Mouse (Mus musculus): ENCODE data around the gene Egfem1. TPM values are rescaled to one million over a fixed set of nuclear protein-coding genes. Genes with fewer than 3 reads are reported as not detected.

Egfem1 gene
- 1.4 TPM in 2 replicates for polyA plus RNA-seq (2015; fragmentation: Nextera tagmentation; extraction: Ambion mirVana)

- no peaks in the 10 kb centered on the region for H3K36me3 ChIP-seq (ENCODE audit: insufficient read depth, low read length)
- no peak; the same call in 1 of the 2 replicates for ATAC-seq (ENCODE audit: low FRiP score, low TSS enrichment)
- H3K27ac ChIP-seq (ENCODE audit: low read length), result no peak within 1 kb of the TSS
- H3K9me3 ChIP-seq (ENCODE audit: low read length), result no peaks in the 10 kb centered on the region
- H3K4me3 ChIP-seq (ENCODE audit: low read length), result peak within 1 kb of the TSS; percentile 53
- H3K4me1 ChIP-seq (ENCODE audit: insufficient read depth, low read length), result peaks cover 10% of the 10 kb centered on the region; the same call in 1 of the 2 replicates
- no peak within 1 kb of the TSS; the same call in 1 of the 2 replicates for H3K9ac ChIP-seq (replicated peaks; ENCODE audit: low read length)
- H3K4me2 ChIP-seq (replicated peaks; ENCODE audit: low read depth, low read length), result peak within 1 kb of the TSS; percentile 91
- 8% methylated on average over 12 of the region's 12 CpGs for WGBS
- H3K27me3 ChIP-seq (ENCODE audit: insufficient read depth, low read length), result peaks cover 51% of the 10 kb centered on the region
Observed at GRCm38 (mm10) chr3:29081952-29082295, at the start of gene Egfem1. TSS of gene Egfem1 (plus strand) at chr3:29082023.

DNA sequence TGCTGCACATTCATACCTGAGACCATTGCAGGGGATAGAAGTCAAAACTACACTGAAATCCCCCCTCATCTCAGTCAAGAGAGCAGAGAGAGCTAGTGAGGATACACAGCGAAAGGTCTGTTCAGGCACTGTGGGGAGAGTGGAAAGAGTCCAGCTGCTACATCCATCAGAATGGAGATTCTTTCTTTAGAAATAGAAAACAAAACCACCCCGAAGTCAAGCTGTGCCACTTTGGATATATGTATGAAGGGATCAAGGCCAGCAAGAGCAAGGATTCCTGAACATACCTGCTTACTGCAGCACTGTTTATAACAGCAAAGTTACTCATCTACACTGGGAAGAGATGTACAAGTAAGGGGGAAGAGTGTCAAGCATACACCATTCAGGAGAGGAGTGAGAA lies 48.7 kb upstream of the Egfem1 start:
- Histone ChIP-seq H3K27ac (ENCODE audit: low read length) (no peak overlapping the region), H3K27me3 (ENCODE audit: insufficient read depth, low read length) (no peaks in the 10 kb centered on the region), H3K36me3 (ENCODE audit: insufficient read depth, low read length) (no peaks in the 10 kb centered on the region), H3K4me1 (ENCODE audit: insufficient read depth, low read length) (no peaks in the 10 kb centered on the region), H3K4me2 (replicated peaks; ENCODE audit: low read depth, low read length) (no peak overlapping the region), H3K9ac (replicated peaks; ENCODE audit: low read length) (no peak overlapping the region), H3K9me3 (ENCODE audit: low read length) (no peaks in the 10 kb centered on the region), H3K4me3 (ENCODE audit: low read length) (no peak overlapping the region)
- WGBS, result 84% methylated on average over 2 of the region's 2 CpGs
- no peak for ATAC-seq (ENCODE audit: low FRiP score, low TSS enrichment)

DNA sequence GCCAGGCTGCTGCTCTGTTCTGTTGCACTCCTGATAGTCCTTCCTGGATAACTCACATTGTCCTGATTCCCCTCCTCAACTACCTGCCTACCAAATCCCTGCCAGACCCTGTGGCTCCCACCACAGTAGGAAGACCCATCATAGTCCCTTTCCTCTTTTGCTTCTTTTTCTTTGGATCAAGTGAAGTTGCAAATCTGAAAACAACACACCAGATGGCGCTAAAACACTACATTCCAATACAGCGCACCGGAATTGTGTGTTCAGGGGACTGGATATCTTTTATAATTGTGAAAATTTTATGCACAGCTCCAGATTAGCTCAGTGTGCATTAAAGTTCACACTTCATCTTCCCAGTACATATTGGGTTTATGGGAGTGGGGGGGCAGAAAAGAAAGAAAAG lies 45.7 kb upstream of the Egfem1 start:
- Histone ChIP-seq H3K4me2 (replicated peaks; ENCODE audit: low read depth, low read length) (no peak overlapping the region), H3K27me3 (ENCODE audit: insufficient read depth, low read length) (no peaks in the 10 kb centered on the region), H3K9me3 (ENCODE audit: low read length) (peaks cover 3% of the 10 kb centered on the region; the same call in 1 of the 2 replicates), H3K9ac (replicated peaks; ENCODE audit: low read length) (no peak overlapping the region), H3K4me3 (ENCODE audit: low read length) (no peak overlapping the region), H3K4me1 (ENCODE audit: insufficient read depth, low read length) (no peaks in the 10 kb centered on the region), H3K27ac (ENCODE audit: low read length) (no peak overlapping the region), H3K36me3 (ENCODE audit: insufficient read depth, low read length) (no peaks in the 10 kb centered on the region)
- peak; percentile 27; the same call in 1 of the 2 replicates for ATAC-seq (ENCODE audit: low FRiP score, low TSS enrichment)
- WGBS, result 3% methylated on average over 3 of the region's 3 CpGs

DNA sequence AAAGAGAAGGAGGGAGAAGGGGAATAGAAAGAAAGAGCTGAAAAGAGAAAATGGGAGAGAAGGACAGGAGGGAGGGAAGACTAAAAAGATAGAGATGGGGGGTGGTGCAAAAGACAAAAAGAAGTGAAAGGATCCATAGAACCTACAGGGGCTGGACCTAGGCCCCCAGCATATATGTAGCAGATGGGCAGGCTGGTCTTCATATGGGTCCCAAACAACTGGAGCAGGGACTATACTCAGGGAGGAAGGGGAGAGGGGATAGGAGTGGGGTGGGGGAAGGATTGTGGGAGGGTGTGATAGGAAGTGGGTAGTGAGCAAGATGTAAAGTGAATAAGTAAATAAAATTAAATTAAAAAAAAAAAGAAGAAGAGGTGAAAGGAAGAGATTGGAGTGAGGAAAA lies 45.2 kb upstream of the Egfem1 start:
- Histone ChIP-seq H3K27me3 (ENCODE audit: insufficient read depth, low read length) (no peaks in the 10 kb centered on the region), H3K4me3 (ENCODE audit: low read length) (no peak overlapping the region), H3K36me3 (ENCODE audit: insufficient read depth, low read length) (no peaks in the 10 kb centered on the region), H3K27ac (ENCODE audit: low read length) (no peak overlapping the region), H3K9ac (replicated peaks; ENCODE audit: low read length) (no peak overlapping the region), H3K4me1 (ENCODE audit: insufficient read depth, low read length) (no peaks in the 10 kb centered on the region), H3K9me3 (ENCODE audit: low read length) (peaks cover 3% of the 10 kb centered on the region; the same call in 1 of the 2 replicates), H3K4me2 (replicated peaks; ENCODE audit: low read depth, low read length) (no peak overlapping the region)
- ATAC-seq (ENCODE audit: low FRiP score, low TSS enrichment), result no peak

DNA sequence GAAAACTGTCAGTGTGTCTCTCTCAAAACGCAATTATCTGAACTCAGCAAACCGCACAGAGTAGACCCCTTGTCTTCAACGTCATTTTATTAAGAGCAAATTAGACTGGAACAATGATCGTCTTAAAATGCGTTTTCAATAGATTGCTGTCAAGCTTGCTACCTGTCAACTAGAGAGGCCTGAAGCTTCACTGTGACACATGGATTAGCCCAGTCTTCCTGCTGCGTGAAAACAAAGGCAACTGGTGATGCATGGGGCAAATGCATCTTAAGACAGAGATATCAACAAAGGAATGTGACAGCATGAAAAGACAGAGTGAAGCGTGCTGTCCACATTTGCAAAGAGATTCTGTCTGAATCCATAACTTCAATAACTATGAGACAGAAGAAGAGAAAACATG lies 41.8 kb upstream of the Egfem1 start:
- H3K4me2 ChIP-seq (replicated peaks; ENCODE audit: low read depth, low read length), result no peak overlapping the region
- no peak for ATAC-seq (ENCODE audit: low FRiP score, low TSS enrichment)
- H3K36me3 ChIP-seq (ENCODE audit: insufficient read depth, low read length), result no peaks in the 10 kb centered on the region
- no peak overlapping the region for H3K27ac ChIP-seq (ENCODE audit: low read length)
- H3K27me3 ChIP-seq (ENCODE audit: insufficient read depth, low read length), result no peaks in the 10 kb centered on the region
- peaks cover 3% of the 10 kb centered on the region; the same call in 1 of the 2 replicates for H3K9me3 ChIP-seq (ENCODE audit: low read length)
- no peaks in the 10 kb centered on the region for H3K4me1 ChIP-seq (ENCODE audit: insufficient read depth, low read length)
- no peak overlapping the region for H3K4me3 ChIP-seq (ENCODE audit: low read length)
- 91% methylated on average over 7 of the region's 7 CpGs for WGBS
- H3K9ac ChIP-seq (replicated peaks; ENCODE audit: low read length), result no peak overlapping the region

- no peak for ATAC-seq (ENCODE audit: low FRiP score, low TSS enrichment)
- Histone ChIP-seq H3K4me3 (ENCODE audit: low read length) (no peak overlapping the region), H3K36me3 (ENCODE audit: insufficient read depth, low read length) (no peaks in the 10 kb centered on the region), H3K4me2 (replicated peaks; ENCODE audit: low read depth, low read length) (no peak overlapping the region), H3K27me3 (ENCODE audit: insufficient read depth, low read length) (no peaks in the 10 kb centered on the region), H3K9ac (replicated peaks; ENCODE audit: low read length) (no peak overlapping the region), H3K27ac (ENCODE audit: low read length) (no peak overlapping the region), H3K9me3 (ENCODE audit: low read length) (no peaks in the 10 kb centered on the region), H3K4me1 (ENCODE audit: insufficient read depth, low read length) (no peaks in the 10 kb centered on the region)
- WGBS, result 79% methylated on average over 5 of the region's 5 CpGs
Observed at GRCm38 (mm10) chr3:29046281-29046680, 35.5 kb upstream of the Egfem1 start.

GRCm38 (mm10) chr3:29047273-29047932 lies 34.4 kb upstream of the Egfem1 start:
- H3K27ac ChIP-seq (ENCODE audit: low read length), result no peak overlapping the region
- no peaks in the 10 kb centered on the region for H3K4me1 ChIP-seq (ENCODE audit: insufficient read depth, low read length)
- no peak overlapping the region for H3K9ac ChIP-seq (replicated peaks; ENCODE audit: low read length)
- no peaks in the 10 kb centered on the region for H3K36me3 ChIP-seq (ENCODE audit: insufficient read depth, low read length)
- H3K27me3 ChIP-seq (ENCODE audit: insufficient read depth, low read length), result no peaks in the 10 kb centered on the region
- no peak overlapping the region for H3K4me2 ChIP-seq (replicated peaks; ENCODE audit: low read depth, low read length)
- H3K4me3 ChIP-seq (ENCODE audit: low read length), result no peak overlapping the region
- ATAC-seq (ENCODE audit: low FRiP score, low TSS enrichment), result no peak
- 72% methylated on average over 14 of the region's 14 CpGs for WGBS
- H3K9me3 ChIP-seq (ENCODE audit: low read length), result no peaks in the 10 kb centered on the region

GRCm38 (mm10) chr3:29063156-29063555 lies 18.7 kb upstream of the Egfem1 start:
- Histone ChIP-seq H3K4me3 (ENCODE audit: low read length) (no peak overlapping the region), H3K4me2 (replicated peaks; ENCODE audit: low read depth, low read length) (no peak overlapping the region), H3K27me3 (ENCODE audit: insufficient read depth, low read length) (no peaks in the 10 kb centered on the region), H3K9me3 (ENCODE audit: low read length) (no peaks in the 10 kb centered on the region), H3K9ac (replicated peaks; ENCODE audit: low read length) (no peak overlapping the region), H3K36me3 (ENCODE audit: insufficient read depth, low read length) (no peaks in the 10 kb centered on the region), H3K4me1 (ENCODE audit: insufficient read depth, low read length) (no peaks in the 10 kb centered on the region), H3K27ac (ENCODE audit: low read length) (no peak overlapping the region)
- WGBS, result 81% methylated on average over 4 of the region's 4 CpGs
- no peak for ATAC-seq (ENCODE audit: low FRiP score, low TSS enrichment)

DNA sequence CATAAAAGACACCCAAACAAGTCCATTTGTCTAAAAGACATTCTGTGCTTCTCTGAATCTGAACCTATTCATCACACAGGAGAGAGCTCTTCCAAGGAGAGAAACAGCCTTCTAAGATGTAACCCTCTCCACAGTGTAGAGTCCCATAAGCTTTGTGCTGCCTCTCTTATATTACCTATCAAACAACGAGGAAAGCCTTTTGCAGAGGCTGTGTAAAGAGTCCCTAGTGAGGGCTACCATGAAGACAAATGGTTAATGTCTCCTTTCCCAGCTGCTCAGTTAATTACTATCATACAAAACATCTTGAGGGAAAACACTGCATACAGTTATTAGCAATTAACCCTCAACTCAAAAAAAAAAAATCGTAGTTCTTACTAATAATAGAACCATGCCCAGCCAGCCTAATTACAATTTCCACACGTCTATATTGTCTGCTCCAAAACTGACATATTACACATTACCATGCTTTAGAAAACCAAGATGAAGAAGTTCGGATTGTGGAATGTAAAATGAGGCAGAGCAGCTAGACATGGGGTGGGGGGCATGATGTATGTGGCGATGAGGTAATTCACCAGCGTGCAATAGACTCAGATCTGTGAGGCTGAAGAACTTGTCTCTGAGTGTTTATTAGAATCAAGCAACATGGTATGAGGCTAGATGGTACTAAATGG lies 13.3 kb upstream of the Egfem1 start:
- Histone ChIP-seq H3K4me2 (replicated peaks; ENCODE audit: low read depth, low read length) (no peak overlapping the region), H3K4me3 (ENCODE audit: low read length) (no peak overlapping the region), H3K9ac (replicated peaks; ENCODE audit: low read length) (no peak overlapping the region), H3K27ac (ENCODE audit: low read length) (no peak overlapping the region), H3K9me3 (ENCODE audit: low read length) (no peaks in the 10 kb centered on the region), H3K36me3 (ENCODE audit: insufficient read depth, low read length) (no peaks in the 10 kb centered on the region), H3K27me3 (ENCODE audit: insufficient read depth, low read length) (no peaks in the 10 kb centered on the region), H3K4me1 (ENCODE audit: insufficient read depth, low read length) (no peaks in the 10 kb centered on the region)
- ATAC-seq (ENCODE audit: low FRiP score, low TSS enrichment), result no peak
- WGBS, result 86% methylated on average over 6 of the region's 6 CpGs

GRCm38 (mm10) chr3:29071315-29071714 lies 10.5 kb upstream of the Egfem1 start:
- H3K9me3 ChIP-seq (ENCODE audit: low read length), result no peaks in the 10 kb centered on the region
- H3K4me1 ChIP-seq (ENCODE audit: insufficient read depth, low read length), result no peaks in the 10 kb centered on the region
- H3K4me2 ChIP-seq (replicated peaks; ENCODE audit: low read depth, low read length), result no peak overlapping the region
- H3K27ac ChIP-seq (ENCODE audit: low read length), result no peak overlapping the region
- 87% methylated on average over 4 of the region's 4 CpGs for WGBS
- H3K36me3 ChIP-seq (ENCODE audit: insufficient read depth, low read length), result no peaks in the 10 kb centered on the region
- no peaks in the 10 kb centered on the region for H3K27me3 ChIP-seq (ENCODE audit: insufficient read depth, low read length)
- no peak overlapping the region for H3K9ac ChIP-seq (replicated peaks; ENCODE audit: low read length)
- no peak overlapping the region for H3K4me3 ChIP-seq (ENCODE audit: low read length)
- ATAC-seq (ENCODE audit: low FRiP score, low TSS enrichment), result no peak
